Mouse (Mus musculus): ENCODE measurements around the gene Kcnj2. TPM values are rescaled to one million over a fixed set of nuclear protein-coding genes. Genes with fewer than 3 reads are reported as not detected.

The Kcnj2 gene
- polyA plus RNA-seq, 2 experiments = 0.89 to 5.2 TPM

DNA sequence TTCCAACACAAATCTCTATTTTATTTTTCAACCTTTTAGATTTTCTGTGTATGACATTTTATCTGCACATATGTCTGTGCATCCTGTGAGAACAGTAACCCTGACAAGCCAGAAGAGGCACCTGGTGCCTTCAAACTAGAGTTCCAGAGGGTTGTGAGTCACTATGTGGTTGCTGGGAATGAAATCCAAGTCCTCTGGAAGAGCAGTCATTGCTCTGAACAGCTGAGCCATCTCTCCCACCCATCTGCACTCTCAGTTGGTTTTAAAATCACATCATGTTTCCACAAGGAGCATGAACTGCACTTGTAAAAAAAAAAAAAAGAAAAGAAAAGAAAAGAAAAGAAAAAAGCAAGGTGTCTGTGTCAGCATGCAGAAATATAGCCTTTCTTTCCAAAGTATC, 6.5 kb upstream of the Kcnj2 start:
- no peaks in the 10 kb centered on the region for H3K9me3 ChIP-seq (ENCODE audit: control insufficient read depth, low read length)
- no peak overlapping the region for H3K27ac ChIP-seq (replicated peaks; ENCODE audit: low read depth, low read length)
- H3K4me3 ChIP-seq (replicated peaks; ENCODE audit: low read length) = no peak overlapping the region
- no peak for TF ChIP-seq POLR2A (IDR thresholded peaks at IDR 0.05; ENCODE audit: borderline replicate concordance, extremely low read depth, insufficient read depth, insufficient read length)
- no peaks in the 10 kb centered on the region for H3K27me3 ChIP-seq (ENCODE audit: control insufficient read depth, insufficient read depth, low read length)
- DNase-seq (ENCODE audit: low spot score) = no peak
- H3K36me3 ChIP-seq (ENCODE audit: control insufficient read depth, insufficient read depth, low read length) = no peaks in the 10 kb centered on the region
- no peak for ATAC-seq (ENCODE audit: low FRiP score, low read depth)
- H3K9ac ChIP-seq (ENCODE audit: low read depth, low read length, severe bottlenecking) = no peak overlapping the region
- no peak overlapping the region for H3K4me2 ChIP-seq (replicated peaks; ENCODE audit: low read depth, low read length, severe bottlenecking)
- H3K4me1 ChIP-seq (ENCODE audit: control insufficient read depth, insufficient read depth, low read length) = no peaks in the 10 kb centered on the region

GRCm38 (mm10) chr11:111060216-111060615, 5.7 kb upstream of the Kcnj2 start:
- no peak for DNase-seq (ENCODE audit: low spot score)
- Histone ChIP-seq H3K9me3 (ENCODE audit: control insufficient read depth, low read length) (no peaks in the 10 kb centered on the region), H3K36me3 (ENCODE audit: control insufficient read depth, insufficient read depth, low read length) (no peaks in the 10 kb centered on the region), H3K4me3 (replicated peaks; ENCODE audit: low read length) (no peak overlapping the region), H3K4me2 (replicated peaks; ENCODE audit: low read depth, low read length, severe bottlenecking) (no peak overlapping the region), H3K27me3 (ENCODE audit: control insufficient read depth, insufficient read depth, low read length) (no peaks in the 10 kb centered on the region), H3K4me1 (ENCODE audit: control insufficient read depth, insufficient read depth, low read length) (no peaks in the 10 kb centered on the region), H3K27ac (replicated peaks; ENCODE audit: low read depth, low read length) (no peak overlapping the region), H3K9ac (ENCODE audit: low read depth, low read length, severe bottlenecking) (no peak overlapping the region)
- ATAC-seq (ENCODE audit: low FRiP score, low read depth) = no peak
- no peak for TF ChIP-seq POLR2A (IDR thresholded peaks at IDR 0.05; ENCODE audit: borderline replicate concordance, extremely low read depth, insufficient read depth, insufficient read length)
- WGBS = 56% methylated on average over 5 of the region's 5 CpGs

DNA sequence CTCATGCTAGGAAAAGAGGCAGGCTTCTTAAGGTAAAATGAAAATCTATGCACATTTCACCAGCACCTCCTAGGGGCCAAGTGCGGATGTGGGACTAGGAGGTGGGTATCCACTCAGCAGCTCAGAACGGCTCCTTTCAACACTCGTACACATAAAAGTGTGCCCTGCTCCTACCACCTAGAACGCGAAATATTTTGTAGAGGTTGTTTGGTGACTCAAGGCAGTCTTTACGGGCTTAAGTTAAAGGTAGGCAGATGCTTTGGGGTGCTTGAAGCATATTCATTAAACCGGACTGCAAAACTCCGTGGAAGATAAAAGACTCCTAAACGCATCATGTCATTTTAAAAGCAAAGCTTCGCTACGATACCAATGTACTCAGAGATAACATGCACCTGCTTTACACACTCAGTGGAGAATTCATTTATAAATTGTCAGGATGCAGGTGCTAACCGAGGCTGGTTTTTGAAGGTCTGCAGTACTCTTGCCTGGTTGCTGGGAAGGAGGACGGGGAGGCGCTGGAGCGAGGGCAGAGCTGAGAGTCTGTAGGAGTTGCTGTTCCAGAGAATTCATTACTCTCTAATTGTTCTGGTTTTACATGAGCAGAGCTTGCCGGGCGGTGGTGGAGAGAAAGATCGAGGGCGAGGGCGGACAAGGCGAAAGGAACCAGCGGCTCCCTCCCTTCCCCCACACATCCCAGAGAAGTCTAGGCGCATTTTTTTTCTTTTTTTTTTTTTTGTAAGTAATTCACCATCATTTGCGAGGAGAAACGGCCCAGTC, 1.0 kb upstream of the Kcnj2 start:
- Histone ChIP-seq H3K27ac (replicated peaks; ENCODE audit: low read depth, low read length) (no peak overlapping the region), H3K27me3 (ENCODE audit: control insufficient read depth, insufficient read depth, low read length) (peaks cover 4% of the 10 kb centered on the region; the same call in 1 of the 2 replicates), H3K9me3 (ENCODE audit: control insufficient read depth, low read length) (no peaks in the 10 kb centered on the region), H3K9ac (ENCODE audit: low read depth, low read length, severe bottlenecking) (peak overlapping the region; percentile 45; the same call in 1 of the 2 replicates), H3K4me1 (ENCODE audit: control insufficient read depth, insufficient read depth, low read length) (no peaks in the 10 kb centered on the region), H3K4me3 (replicated peaks; ENCODE audit: low read length) (peak overlapping the region; percentile 57), H3K36me3 (ENCODE audit: control insufficient read depth, insufficient read depth, low read length) (no peaks in the 10 kb centered on the region), H3K4me2 (replicated peaks; ENCODE audit: low read depth, low read length, severe bottlenecking) (peak overlapping the region; percentile 92)
- TF ChIP-seq POLR2A (IDR thresholded peaks at IDR 0.05; ENCODE audit: borderline replicate concordance, extremely low read depth, insufficient read depth, insufficient read length) = no peak
- DNase-seq (ENCODE audit: low spot score) = peak; percentile 62
- under 1% methylated on average over 25 of the region's 25 CpGs for WGBS
- no peak for ATAC-seq (ENCODE audit: low FRiP score, low read depth)

- DNase-seq (ENCODE audit: low spot score) = peak; percentile 36
- peak overlapping the region; percentile 48 for H3K9ac ChIP-seq (ENCODE audit: low read depth, low read length, severe bottlenecking)
- TF ChIP-seq POLR2A (IDR thresholded peaks at IDR 0.05; ENCODE audit: borderline replicate concordance, extremely low read depth, insufficient read depth, insufficient read length) = no peak
- H3K27ac ChIP-seq (replicated peaks; ENCODE audit: low read depth, low read length) = no peak overlapping the region
- peak; percentile 21; the same call in 1 of the 2 replicates for ATAC-seq (ENCODE audit: low FRiP score, low read depth)
- H3K4me3 ChIP-seq (replicated peaks; ENCODE audit: low read length) = peak overlapping the region; percentile 57
- H3K4me2 ChIP-seq (replicated peaks; ENCODE audit: low read depth, low read length, severe bottlenecking) = peak overlapping the region; percentile 92
- H3K27me3 ChIP-seq (ENCODE audit: control insufficient read depth, insufficient read depth, low read length) = peaks cover 4% of the 10 kb centered on the region; the same call in 1 of the 2 replicates
- H3K4me1 ChIP-seq (ENCODE audit: control insufficient read depth, insufficient read depth, low read length) = no peaks in the 10 kb centered on the region
- H3K36me3 ChIP-seq (ENCODE audit: control insufficient read depth, insufficient read depth, low read length) = no peaks in the 10 kb centered on the region
- H3K9me3 ChIP-seq (ENCODE audit: control insufficient read depth, low read length) = no peaks in the 10 kb centered on the region
- under 1% methylated on average over 9 of the region's 9 CpGs for WGBS
These were observed 331 bp downstream of the Kcnj2 start for GRCm38 (mm10) chr11:111066299-111066691.

GRCm38 (mm10) chr11:111067787-111068186, 1.8 kb downstream of the Kcnj2 start:
- 0 out of 2 replicates have a peak, but pooled peaks cover 2% of the 10 kb centered on the region for H3K36me3 ChIP-seq (ENCODE audit: control insufficient read depth, insufficient read depth, low read length)
- peak overlapping the region; percentile 57; the same call in 1 of the 2 replicates for H3K4me3 ChIP-seq (replicated peaks; ENCODE audit: low read length)
- no peak for ATAC-seq (ENCODE audit: low FRiP score, low read depth)
- H3K4me2 ChIP-seq (replicated peaks; ENCODE audit: low read depth, low read length, severe bottlenecking) = peak overlapping the region; percentile 92
- no peaks in the 10 kb centered on the region for H3K4me1 ChIP-seq (ENCODE audit: control insufficient read depth, insufficient read depth, low read length)
- no peak overlapping the region for H3K9ac ChIP-seq (ENCODE audit: low read depth, low read length, severe bottlenecking)
- TF ChIP-seq POLR2A (IDR thresholded peaks at IDR 0.05; ENCODE audit: borderline replicate concordance, extremely low read depth, insufficient read depth, insufficient read length) = no peak
- H3K27ac ChIP-seq (replicated peaks; ENCODE audit: low read depth, low read length) = no peak overlapping the region
- H3K9me3 ChIP-seq (ENCODE audit: control insufficient read depth, low read length) = no peaks in the 10 kb centered on the region
- no peak for DNase-seq (ENCODE audit: low spot score)
- H3K27me3 ChIP-seq (ENCODE audit: control insufficient read depth, insufficient read depth, low read length) = peaks cover 4% of the 10 kb centered on the region; the same call in 1 of the 2 replicates
- WGBS = 53% methylated on average over 3 of the region's 3 CpGs

Measured in limb, embryonic 14.5 days (tissue).